In the genomic region with DNA sequence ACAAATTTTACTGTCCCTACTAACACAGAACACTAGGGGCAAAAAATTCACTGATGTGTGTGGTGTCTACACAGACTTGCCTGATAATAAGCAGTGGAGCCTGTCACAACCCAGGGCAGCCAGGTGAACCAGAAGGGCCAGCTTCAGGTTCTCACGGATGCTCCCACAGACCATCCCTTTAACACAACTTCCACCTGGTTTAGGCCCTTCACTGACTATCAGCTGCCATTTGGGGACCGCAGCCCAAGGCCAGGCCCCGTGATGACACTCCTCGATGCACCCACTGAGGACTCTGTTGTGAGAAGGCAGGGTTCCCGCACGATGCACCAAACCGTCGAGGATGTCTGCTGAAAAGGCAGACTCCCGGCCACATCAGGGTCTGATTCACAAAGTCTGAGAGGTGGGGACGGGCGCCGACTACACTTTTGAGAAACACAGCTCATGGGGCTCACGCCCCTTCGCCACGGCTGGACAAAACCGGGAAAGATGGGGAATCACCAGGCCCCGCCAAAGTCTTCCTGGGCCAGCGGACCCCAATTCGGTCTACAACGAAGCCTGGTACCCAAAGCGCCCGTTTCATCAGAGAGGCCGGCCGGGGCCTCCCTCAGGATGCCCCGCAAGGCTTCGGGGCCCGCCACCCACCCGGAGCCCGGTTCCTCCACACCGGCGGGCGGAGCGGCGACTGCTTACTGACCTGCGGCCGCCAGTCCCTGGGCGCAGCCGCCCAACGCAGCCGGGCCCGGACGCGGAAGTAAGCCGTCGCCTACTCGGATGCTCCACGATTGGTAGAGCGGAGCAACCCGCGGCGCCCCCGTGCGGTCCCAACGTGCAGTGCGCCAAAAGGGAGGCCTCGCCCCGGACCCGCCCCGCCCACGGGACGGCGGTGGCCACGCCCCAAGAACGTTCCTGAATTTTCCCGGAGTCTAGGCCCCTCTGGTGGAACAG, we compare ENCODE assay signal across 8 mouse cellular contexts. TPM values are rescaled to one million over a fixed set of nuclear protein-coding genes. Genes with fewer than 3 reads are reported as not detected.
A peak's percentile ranks its signal among the peaks of the same experiment; 100 is the strongest.
DNase-seq lines count a peak whose midpoint lies in the region; ATAC-seq and TF ChIP-seq lines count a peak whose summit lies in the region.

No protein-coding gene starts in this region.

- peak; percentile 99 for DNase-seq in gastrocnemius, postnatal 10 days
- DNase-seq in induced T-regulatory cell, adult 2 months (ENCODE audit: low read depth), result peak; percentile 92
- peak; percentile 83 to 96 for DNase-seq in left cerebral cortex, adult 9 months (ENCODE audit: low spot score in 2 of 2)
- peak; percentile 98 for DNase-seq in right cerebral cortex, postnatal 14 days
- DNase-seq in urinary bladder, postnatal 36 days (ENCODE audit: low spot score in 2 of 2), result peak; percentile 96 to 97

- H3K4me1 ChIP-seq in cortical plate, adult 2 months (ENCODE audit: control insufficient read depth, insufficient read depth, low read length), result peaks cover 3% of the 10 kb centered on the region; the same call in 1 of the 2 replicates

- H3K27ac ChIP-seq in cortical plate, adult 2 months (ENCODE audit: insufficient read depth, low read length), result peak overlapping the region; percentile 10

- ATAC-seq in activated CD4-positive, CD25-positive, alpha-beta regulatory T cell, adult 4 months, result peak; percentile 96
- ATAC-seq in megakaryocyte progenitor cell, adult 5-6 weeks (replicated peaks; ENCODE audit: poor library complexity), result peak; percentile 99

- 0 out of 2 replicates have a peak, but pooled peaks have one; percentile 44 for TF ChIP-seq POLR2A in cortical plate, adult 2 months (IDR thresholded peaks at IDR 0.05; ENCODE audit: extremely low read depth, insufficient read depth, low read length)

- TF ChIP-seq CTCF in cortical plate, adult 2 months (IDR thresholded peaks at IDR 0.05; ENCODE audit: extremely low read depth, insufficient read depth, low read length), result peak; percentile 53

- H3K4me3 ChIP-seq in cortical plate, adult 2 months (ENCODE audit: insufficient read depth, low read length), result peak overlapping the region; percentile 83

RNA-seq across cellular contexts. Expression of a gene that starts 26.2 kb away (rescaled TPM):
- polyA plus RNA-seq in activated CD4-positive, CD25-positive, alpha-beta regulatory T cell, adult 4 months (2017; shearing (Covaris generic)), result 1 to 10 TPM; 3.0 to 3.5 TPM
- polyA plus RNA-seq in cortical plate, adult 2 months (2012; rRNA removed), result 0.63 and 0.74 TPM in 2 replicates
- total RNA-seq in gastrocnemius, postnatal 10 days (2021), result 1 to 10 TPM; 2.8 to 4.2 TPM
- 43.9 and 51.0 TPM in 2 replicates for total RNA-seq in megakaryocyte progenitor cell, adult 5-6 weeks (2015)
- 38.6 and 47.8 TPM in 2 replicates for total RNA-seq in megakaryocyte progenitor cell, adult 5-6 weeks (2017)

RNA-seq across cellular contexts. Expression of a gene that starts 49.2 kb away (rescaled TPM):
- 10 to 100 TPM; 21.3 to 23.5 TPM for polyA plus RNA-seq in activated CD4-positive, CD25-positive, alpha-beta regulatory T cell, adult 4 months (2017; shearing (Covaris generic))
- polyA plus RNA-seq in cortical plate, adult 2 months (2012; rRNA removed), result 21.4 and 23.6 TPM in 2 replicates
- total RNA-seq in gastrocnemius, postnatal 10 days (2021), result 1 to 10 TPM; 7.7 to 8.0 TPM
- total RNA-seq in megakaryocyte progenitor cell, adult 5-6 weeks (2015), result 9.5 and 9.6 TPM in 2 replicates
- total RNA-seq in megakaryocyte progenitor cell, adult 5-6 weeks (2017), result 19.9 and 20.3 TPM in 2 replicates

Comparison
In these comparisons a context has a peak if more than half of its experiments do, and no peak if none do; other contexts are left out.
1. Peak in every context shown above with its lines: DNase-seq, ATAC-seq, H3K4me3 ChIP-seq and H3K27ac ChIP-seq.
2. RNA of a gene that starts 26.2 kb away (total RNA-seq): 38.6 to 51.0 TPM in megakaryocyte progenitor cell, adult 5-6 weeks; 2.8 to 4.2 TPM in gastrocnemius, postnatal 10 days; every median in the first group is over 4 times any median in the second.